Mouse (Mus musculus) cortical plate, adult 2 months (tissue): ENCODE data around the gene Slc7a9. TPM values are rescaled to one million over a fixed set of nuclear protein-coding genes. Genes with fewer than 3 reads are reported as not detected.

ENCODE experiments used
- H3K27ac ChIP-seq: fragments of 200-500 bp; 2 replicates; pipeline ENCODE4 v1.5.1; 2012; ENCODE audit warnings: low read length, control low read depth, inconsistent platforms; ENCODE audit not compliant: insufficient read depth
- H3K4me1 ChIP-seq: fragments of 200-500 bp; 2 replicates; pipeline ENCODE4 v1.6.1; 2011; ENCODE audit warnings: low read length; ENCODE audit not compliant: control insufficient read depth, insufficient read depth
- H3K4me3 ChIP-seq: fragments of 200-500 bp; 2 replicates; pipeline ENCODE4 v1.5.1; 2011; ENCODE audit warnings: mild to moderate bottlenecking, low read length, control low read depth; ENCODE audit not compliant: insufficient read depth
- CTCF ChIP-seq: fragments of 200-500 bp; IDR thresholded peaks from 2 replicates; pipeline ENCODE4 v1.5.1; 2011; ENCODE audit warnings: mild to moderate bottlenecking, control low read depth, low read length; ENCODE audit not compliant: insufficient read depth; ENCODE audit errors: extremely low read depth
- POLR2A ChIP-seq: fragments of 200-500 bp; IDR thresholded peaks from 2 replicates; pipeline ENCODE4 v1.6.1; 2011; ENCODE audit warnings: mild to moderate bottlenecking, low read length, control low read depth; ENCODE audit not compliant: insufficient read depth; ENCODE audit errors: extremely low read depth
- polyA plus RNA-seq: library from polyadenylated mRNA; depleted of rRNA; stranded (reverse); fragments of >200 nt; gene quantifications from 2 replicates; pipeline ENCODE4 v1.2.3, GENCODE M21; 2012; rRNA removed

Gene Slc7a9
- 0.06 TPM in 1 of 2 replicates, not detected in the other for polyA plus RNA-seq

DNA sequence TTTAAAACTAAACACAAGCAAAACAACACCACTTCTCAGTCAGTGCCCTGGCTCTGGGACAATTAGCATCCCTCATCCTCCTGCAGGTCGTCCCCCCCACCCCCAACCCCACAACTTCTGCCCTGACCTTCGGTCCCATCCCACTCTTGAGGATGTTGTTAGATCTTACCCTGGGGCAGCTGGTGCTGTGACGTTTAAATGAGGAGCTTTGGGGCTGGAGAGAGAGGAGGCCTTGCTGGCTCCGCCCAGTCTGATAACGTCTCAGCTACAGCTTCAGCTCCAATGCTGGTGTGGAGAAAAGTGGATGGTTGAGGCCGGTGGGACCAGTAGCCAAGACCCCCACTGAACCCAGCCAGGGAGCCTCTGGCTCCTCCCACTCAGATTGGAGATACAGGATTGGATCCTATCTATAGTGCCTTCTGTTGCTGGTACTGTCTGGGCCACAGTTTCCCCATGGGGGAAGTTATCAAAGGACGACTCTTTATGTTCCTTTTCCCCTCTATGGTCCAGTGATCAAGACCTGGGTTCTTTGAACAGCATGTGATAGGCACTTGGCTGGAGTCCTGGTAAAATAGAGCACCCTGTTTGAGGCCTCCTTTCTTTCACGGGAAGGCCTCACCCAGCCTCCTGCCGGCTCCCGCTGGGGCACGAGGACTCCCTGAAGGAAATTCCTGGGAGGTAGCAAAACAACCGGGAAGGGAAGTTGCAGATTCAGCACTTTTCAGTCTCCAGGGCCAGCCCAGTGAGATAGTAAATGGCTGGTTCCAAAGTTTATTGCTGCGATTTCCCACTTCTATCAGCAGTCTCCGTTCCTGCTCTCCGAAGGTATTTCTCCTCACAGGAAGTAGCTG is at the start of gene Slc7a9:
TSS of gene Slc7a9 (plus strand) at position 801 of the 851 bp plus-strand sequence.
- Histone ChIP-seq H3K27ac (no peak within 1 kb of the TSS), H3K4me3 (no peak within 1 kb of the TSS), H3K4me1 (no peaks in the 10 kb centered on the region)
- TF ChIP-seq CTCF (no peak), POLR2A (no peak)

- H3K27ac ChIP-seq, result no peak overlapping the region
- TF ChIP-seq CTCF (no peak), POLR2A (no peak)
- H3K4me3 ChIP-seq, result no peak overlapping the region
- peaks cover 3% of the 10 kb centered on the region for H3K4me1 ChIP-seq
These were observed 47.4 kb upstream of the Slc7a9 start for GRCm38 (mm10) chr7:35401169-35401568.

GRCm38 (mm10) chr7:35415226-35415625 is 33.4 kb upstream of the Slc7a9 start:
- Histone ChIP-seq H3K4me1 (no peaks in the 10 kb centered on the region), H3K27ac (no peak overlapping the region), H3K4me3 (no peak overlapping the region)
- TF ChIP-seq POLR2A (no peak), CTCF (no peak)

GRCm38 (mm10) chr7:35415801-35416653 is 32.6 kb upstream of the Slc7a9 start:
- TF ChIP-seq POLR2A, result no peak
- TF ChIP-seq CTCF, result no peak
- Histone ChIP-seq H3K27ac (no peak overlapping the region), H3K4me1 (no peaks in the 10 kb centered on the region)

GRCm38 (mm10) chr7:35416654-35416948 is 32.0 kb upstream of the Slc7a9 start:
- TF ChIP-seq POLR2A, result no peak
- TF ChIP-seq CTCF, result no peak
- no peaks in the 10 kb centered on the region for H3K4me1 ChIP-seq
- no peak overlapping the region for H3K4me3 ChIP-seq
- no peak overlapping the region for H3K27ac ChIP-seq

More at GRCm38 (mm10) chr7:35415801-35416653, 32.6 kb upstream of the Slc7a9 start:
- H3K4me3 ChIP-seq, result no peak overlapping the region

DNA sequence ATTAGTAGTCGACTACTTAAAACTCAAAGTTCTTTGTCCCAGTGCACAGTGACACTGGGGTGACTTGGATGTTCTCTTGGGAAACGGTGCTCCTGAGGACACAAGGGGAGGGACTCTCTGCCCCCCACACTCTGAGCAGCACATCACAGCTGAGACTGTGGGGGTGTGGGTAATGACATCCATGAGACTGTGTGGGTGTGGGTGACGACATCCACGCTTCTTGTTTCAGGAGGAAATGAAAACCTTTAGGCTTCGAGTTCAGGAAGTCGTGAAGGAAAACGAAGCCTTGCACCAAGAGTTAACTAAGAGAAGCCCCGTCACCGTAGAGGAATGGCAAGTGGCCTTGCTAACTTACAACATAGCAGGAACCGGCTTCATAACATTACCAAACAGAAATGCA is 25.5 kb upstream of the Slc7a9 start:
- H3K27ac ChIP-seq, result no peak overlapping the region
- no peaks in the 10 kb centered on the region for H3K4me1 ChIP-seq
- no peak overlapping the region for H3K4me3 ChIP-seq
- no peak for TF ChIP-seq CTCF
- no peak for TF ChIP-seq POLR2A

- no peak overlapping the region for H3K4me3 ChIP-seq
- no peak overlapping the region for H3K27ac ChIP-seq
- H3K4me1 ChIP-seq, result no peaks in the 10 kb centered on the region
- TF ChIP-seq POLR2A (no peak), CTCF (no peak)
These were observed 20.4 kb upstream of the Slc7a9 start for GRCm38 (mm10) chr7:35428146-35428545.

DNA sequence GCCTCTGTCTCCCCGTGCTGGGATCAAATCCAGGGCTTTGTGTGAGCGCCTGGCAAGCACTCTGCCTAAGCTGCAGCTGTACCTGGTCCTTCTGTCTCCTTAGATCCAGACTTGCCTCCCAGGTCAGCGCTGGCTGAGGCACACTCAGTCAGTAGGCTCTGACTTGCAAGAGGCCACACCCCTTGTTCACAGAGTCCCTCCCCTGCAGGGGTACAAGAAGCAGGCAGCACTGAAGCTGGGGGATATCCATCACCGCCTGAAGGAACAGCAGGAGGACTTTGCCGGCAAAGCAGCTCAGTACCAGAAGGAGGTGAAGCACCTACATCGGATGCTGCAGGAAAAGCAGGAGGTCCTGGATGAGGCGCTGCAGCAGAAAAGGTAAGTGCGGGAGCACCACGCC is 13.3 kb upstream of the Slc7a9 start:
- Histone ChIP-seq H3K27ac (no peak overlapping the region), H3K4me3 (no peak overlapping the region), H3K4me1 (no peaks in the 10 kb centered on the region)
- TF ChIP-seq POLR2A (no peak), CTCF (no peak)

DNA sequence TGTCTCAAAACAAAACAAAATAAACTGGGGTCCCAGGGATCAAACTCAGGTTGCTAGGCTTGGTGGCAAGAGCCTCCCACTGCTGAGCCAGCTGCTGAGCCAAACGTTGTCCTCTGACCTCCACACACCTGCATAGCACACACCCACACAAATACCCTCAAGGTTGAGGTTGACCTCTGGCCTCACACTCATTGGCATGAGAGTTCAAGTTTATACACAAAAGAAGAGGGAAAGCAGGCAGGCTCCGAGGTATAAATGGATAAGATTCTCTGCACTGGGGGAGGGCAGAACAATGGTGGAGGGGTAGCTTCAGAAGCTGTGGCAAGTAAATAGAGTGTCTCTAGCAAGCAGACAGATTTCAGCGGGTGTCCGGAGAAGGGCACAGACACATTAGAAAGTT is 1.1 kb upstream of the Slc7a9 start:
- H3K27ac ChIP-seq, result no peak overlapping the region
- no peak for TF ChIP-seq CTCF
- no peak for TF ChIP-seq POLR2A
- H3K4me3 ChIP-seq, result no peak overlapping the region
- no peaks in the 10 kb centered on the region for H3K4me1 ChIP-seq

DNA sequence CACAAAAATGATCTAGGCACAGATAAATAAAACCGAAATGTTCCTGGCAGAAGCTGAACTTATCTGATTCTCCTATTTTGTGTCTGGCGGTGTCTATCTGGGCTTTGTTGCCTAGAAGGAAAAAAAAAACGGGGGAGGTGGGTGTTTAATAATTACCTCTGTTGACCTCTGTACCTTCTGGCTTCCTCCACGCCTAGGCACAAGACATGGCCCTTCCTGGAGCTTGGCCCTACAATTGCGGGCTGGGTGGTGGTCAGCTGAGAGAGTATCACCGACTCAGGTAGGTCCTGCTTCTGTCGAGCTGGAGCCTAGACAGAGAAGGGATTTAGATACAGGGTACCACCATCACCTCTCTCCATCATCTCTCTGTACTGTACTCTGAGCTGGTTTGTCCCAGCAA is 271 bp downstream of the Slc7a9 start:
- Histone ChIP-seq H3K4me1 (no peaks in the 10 kb centered on the region), H3K27ac (no peak overlapping the region), H3K4me3 (no peak overlapping the region)
- no peak for TF ChIP-seq POLR2A
- TF ChIP-seq CTCF, result no peak
